Mouse (Mus musculus) adipocyte (in vitro differentiated cells): ENCODE measurements at regions not wholly inside any gene's neighbourhood (a gene's known extent, or its start where the extent isn't known, plus 50 kb on each side); places are given as distances from the start of the nearest gene placed in this dataset.

Source experiments
- DNase-seq: peaks from one replicate; pipeline ENCODE4 v3.0.0-alpha.2; 2016; ENCODE audit warnings: low spot score

- no peak for DNase-seq
Observed at GRCm38 (mm10) chr8:53956148-53956547, 121.3 kb upstream of the Vegfc start.

GRCm38 (mm10) chr8:53958548-53958947 is 118.9 kb upstream of the Vegfc start:
- no peak for DNase-seq

- no peak for DNase-seq
Observed at GRCm38 (mm10) chr8:53962993-53963392, 114.4 kb upstream of the Vegfc start.

- no peak for DNase-seq
Observed at GRCm38 (mm10) chr8:53984296-53984695, 93.1 kb upstream of the Vegfc start.

- no peak for DNase-seq
Observed at GRCm38 (mm10) chr8:53985685-53986084, 91.7 kb upstream of the Vegfc start.

GRCm38 (mm10) chr8:53994208-53994607 is 83.2 kb upstream of the Vegfc start:
- no peak for DNase-seq

- peak; percentile 77 for DNase-seq
Observed at GRCm38 (mm10) chr8:53997461-53997860, 79.9 kb upstream of the Vegfc start.

GRCm38 (mm10) chr8:54002948-54003347 is 74.5 kb upstream of the Vegfc start:
- no peak for DNase-seq

- no peak for DNase-seq
Observed at GRCm38 (mm10) chr8:54014096-54014495, 63.3 kb upstream of the Vegfc start.

GRCm38 (mm10) chr8:54018535-54019165 is 58.8 kb upstream of the Vegfc start:
- DNase-seq, result no peak
